Mouse (Mus musculus): ENCODE data around the gene Nedd4. TPM values are rescaled to one million over a fixed set of nuclear protein-coding genes. Genes with fewer than 3 reads are reported as not detected.
A peak's percentile ranks its signal among the peaks of the same experiment; 100 is the strongest.

The Nedd4 gene
- total and polyA plus RNA-seq, 3 experiments, result 129 to 357 (median 317) TPM

DNA sequence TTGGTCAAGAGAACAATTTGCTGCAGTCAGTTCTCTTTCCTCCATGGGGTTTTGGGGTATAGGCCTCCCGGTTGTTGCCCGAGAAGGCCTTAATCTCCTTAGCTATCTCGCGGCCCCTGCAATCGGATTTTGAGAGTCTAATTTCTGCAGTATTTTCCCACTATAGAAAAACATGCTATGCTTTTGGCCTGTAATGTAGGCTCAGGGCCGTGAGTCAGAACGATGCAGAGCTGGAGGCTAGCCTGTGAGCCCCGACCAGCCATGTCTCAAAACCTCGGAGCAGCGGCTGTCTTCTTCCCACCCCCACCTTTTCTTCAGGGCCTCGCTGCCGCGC lies 618 bp upstream of the Nedd4 start:
- whole genome bisulfite sequencing, result under 1% methylated on average over 13 of the region's 13 CpGs
- no peak for TF ChIP-seq CTCF (IDR thresholded peaks at IDR 0.05)
- 0 out of 2 replicates have a peak, but pooled peaks have one; percentile 41 for TF ChIP-seq POLR2A (IDR thresholded peaks at IDR 0.05; ENCODE audit: insufficient read depth, low read depth, low read length)
- TF ChIP-seq EP300 (IDR thresholded peaks at IDR 0.05; ENCODE audit: insufficient read depth, low read depth, low read length), result no peak
- peaks cover 20% of the 10 kb centered on the region for H3K36me3 ChIP-seq (ENCODE audit: control insufficient read depth, insufficient read depth, low read length)
- H3K79me2 ChIP-seq (replicated peaks; ENCODE audit: control insufficient read depth, insufficient read depth, low read length), result 0 out of 2 replicates have a peak, but pooled peaks cover 2% of the 10 kb centered on the region
- no peak for DNase-seq
- peak overlapping the region; percentile 99 for H3K27ac ChIP-seq
- H3K4me3 ChIP-seq, result peak overlapping the region; percentile 78
- intact Hi-C loops (cut with DNase I), result no loop called here
- peak overlapping the region; percentile 98 for H3K9ac ChIP-seq (ENCODE audit: low read depth, low read length)
- no peaks in the 10 kb centered on the region for H3K27me3 ChIP-seq (ENCODE audit: control insufficient read depth, insufficient read depth, low read length)
- peaks cover 18% of the 10 kb centered on the region for H3K4me1 ChIP-seq (ENCODE audit: control insufficient read depth, insufficient read depth, low read length)

DNA sequence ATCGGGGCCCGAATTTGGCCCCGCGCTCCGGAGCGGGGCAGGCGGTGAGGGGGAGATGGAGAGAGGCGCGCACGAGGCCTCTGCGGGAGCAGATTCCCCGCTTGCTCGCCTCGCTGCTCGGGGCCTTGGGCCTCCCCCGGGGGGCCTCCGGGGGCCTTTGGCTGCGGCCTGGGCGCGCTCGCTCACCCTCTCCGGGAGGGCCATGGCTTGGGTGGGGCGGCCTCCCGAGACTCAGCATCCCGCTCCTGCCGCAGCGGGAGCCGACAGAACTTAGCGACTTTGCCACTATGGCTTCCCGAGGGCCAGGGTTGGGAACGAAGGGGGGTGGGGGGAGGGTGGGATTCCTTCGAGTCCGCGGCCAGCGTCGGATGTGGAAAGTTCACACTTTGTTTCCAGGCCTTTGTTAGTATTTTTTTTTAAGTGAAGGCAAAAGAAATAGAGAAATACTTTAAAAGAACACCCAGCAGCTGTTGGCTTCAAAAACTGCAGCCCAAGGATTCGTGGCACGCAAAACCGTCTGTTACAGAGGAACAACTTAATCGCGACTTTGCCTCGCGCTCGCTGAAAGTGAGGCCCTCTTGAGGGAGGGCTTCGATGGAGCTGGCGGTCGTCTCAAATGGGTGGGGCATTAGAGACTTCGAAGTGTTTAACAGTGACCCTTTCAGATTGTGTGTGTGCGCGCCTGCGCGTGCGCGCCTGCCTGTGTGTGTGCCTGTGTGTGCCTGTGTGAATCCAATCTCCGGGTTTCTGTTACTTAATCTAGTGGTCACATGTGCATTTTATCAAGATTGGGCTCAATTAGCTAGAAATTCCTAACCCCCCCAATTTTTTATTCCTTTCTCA lies 766 bp downstream of the Nedd4 start:
- peak overlapping the region; percentile 95 for H3K9ac ChIP-seq (ENCODE audit: low read depth, low read length)
- H3K4me1 ChIP-seq (ENCODE audit: control insufficient read depth, insufficient read depth, low read length), result peaks cover 17% of the 10 kb centered on the region
- peak; percentile 84 to 88 for DNase-seq
- H3K79me2 ChIP-seq (replicated peaks; ENCODE audit: control insufficient read depth, insufficient read depth, low read length), result peaks cover 5% of the 10 kb centered on the region; the same call in 1 of the 2 replicates
- peak overlapping the region; percentile 78 for H3K4me3 ChIP-seq
- peaks cover 29% of the 10 kb centered on the region for H3K36me3 ChIP-seq (ENCODE audit: control insufficient read depth, insufficient read depth, low read length)
- intact Hi-C loops (cut with DNase I), result loop anchor here (1.0 kb wide), 1 partner anchor 23 kb away; no protein-coding TSS in a partner anchor
- H3K27me3 ChIP-seq (ENCODE audit: control insufficient read depth, insufficient read depth, low read length), result no peaks in the 10 kb centered on the region
- TF ChIP-seq POLR2A (IDR thresholded peaks at IDR 0.05; ENCODE audit: insufficient read depth, low read depth, low read length), result peak; percentile 93
- peak; percentile 67; the same call in 1 of the 2 replicates for TF ChIP-seq EP300 (IDR thresholded peaks at IDR 0.05; ENCODE audit: insufficient read depth, low read depth, low read length)
- TF ChIP-seq CTCF (IDR thresholded peaks at IDR 0.05), result peak; percentile 4; the same call in 1 of the 2 replicates
- WGBS, result under 1% methylated on average over 52 of the region's 55 CpGs
- H3K27ac ChIP-seq, result peak overlapping the region; percentile 99

DNA sequence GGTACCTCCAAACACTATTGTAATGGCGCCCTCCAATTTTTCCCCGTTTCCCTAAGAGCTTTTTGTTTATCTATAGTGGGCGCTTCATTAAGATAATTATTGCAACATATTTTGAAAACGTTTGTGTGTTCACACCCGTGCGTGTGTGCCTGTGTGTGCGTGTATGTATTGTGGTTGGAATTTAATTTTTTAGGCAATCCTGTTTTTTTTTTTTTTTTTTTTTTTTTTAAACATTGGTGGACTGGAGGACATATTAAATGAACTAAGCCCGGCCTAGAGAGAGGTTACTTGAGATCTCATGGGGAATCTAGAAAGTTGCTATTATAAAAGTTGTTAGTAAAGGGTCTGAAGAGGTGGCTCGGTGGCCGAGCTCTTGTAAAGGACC lies 1.4 kb downstream of the Nedd4 start:
- Histone ChIP-seq H3K4me1 (ENCODE audit: control insufficient read depth, insufficient read depth, low read length) (peaks cover 17% of the 10 kb centered on the region), H3K9ac (ENCODE audit: low read depth, low read length) (peak overlapping the region; percentile 60), H3K36me3 (ENCODE audit: control insufficient read depth, insufficient read depth, low read length) (peaks cover 29% of the 10 kb centered on the region), H3K27ac (peak overlapping the region; percentile 99), H3K79me2 (replicated peaks; ENCODE audit: control insufficient read depth, insufficient read depth, low read length) (peaks cover 5% of the 10 kb centered on the region; the same call in 1 of the 2 replicates), H3K4me3 (peak overlapping the region; percentile 78), H3K27me3 (ENCODE audit: control insufficient read depth, insufficient read depth, low read length) (no peaks in the 10 kb centered on the region)
- TF ChIP-seq CTCF (IDR thresholded peaks at IDR 0.05) (no peak), EP300 (IDR thresholded peaks at IDR 0.05; ENCODE audit: insufficient read depth, low read depth, low read length) (no peak), POLR2A (IDR thresholded peaks at IDR 0.05; ENCODE audit: insufficient read depth, low read depth, low read length) (no peak)
- WGBS, result 6% methylated on average over 10 of the region's 10 CpGs
- intact Hi-C loops (cut with DNase I), result no loop called here
- no peak for DNase-seq

DNA sequence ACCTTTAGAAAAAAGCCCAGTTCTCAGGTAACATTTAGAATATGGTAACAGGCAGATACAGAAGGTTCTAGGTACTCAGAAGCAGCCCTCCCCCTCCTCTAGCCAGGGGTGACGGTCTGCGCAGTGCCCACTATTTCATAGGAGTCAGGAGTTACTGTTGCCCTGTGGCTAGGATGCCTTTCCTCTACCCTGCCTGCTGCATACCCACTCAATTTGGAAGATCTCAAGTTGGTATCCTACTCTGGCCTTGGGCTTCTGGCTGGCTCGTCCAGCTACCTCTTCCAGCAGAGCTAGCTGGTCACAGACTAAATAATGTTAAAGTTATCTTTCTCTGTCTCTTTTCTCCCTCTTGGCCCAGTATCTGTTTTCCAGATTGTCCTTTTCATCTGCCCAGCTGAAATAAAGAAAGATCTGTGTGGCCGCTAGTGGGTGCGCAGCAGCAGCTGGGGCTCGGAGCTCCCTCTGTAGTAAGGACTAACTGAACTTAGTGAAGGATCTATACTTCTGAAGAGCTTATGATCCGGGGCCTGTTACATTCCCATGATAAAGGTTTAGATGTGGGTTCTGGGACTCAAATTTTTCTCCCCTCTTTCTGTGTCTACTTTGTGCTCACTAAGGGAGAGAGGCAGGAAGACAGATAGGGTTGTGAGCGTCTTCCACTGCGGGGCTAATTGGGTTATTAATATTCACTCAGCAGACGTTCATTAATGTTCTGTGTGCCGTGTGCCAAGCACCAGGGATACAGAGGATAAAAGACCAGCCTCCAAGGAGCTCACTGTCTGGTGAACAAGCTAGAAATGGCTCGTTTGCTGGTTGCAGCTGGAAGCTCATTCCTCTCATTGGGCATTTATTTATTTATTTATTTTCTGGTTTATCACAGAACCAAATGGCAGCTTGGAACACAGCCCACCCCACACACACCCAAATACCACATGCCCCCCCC lies 2.5 kb downstream of the Nedd4 start:
- Histone ChIP-seq H3K9ac (ENCODE audit: low read depth, low read length) (peak overlapping the region; percentile 60; the same call in 1 of the 2 replicates), H3K27ac (peak overlapping the region; percentile 20), H3K79me2 (replicated peaks; ENCODE audit: control insufficient read depth, insufficient read depth, low read length) (peaks cover 5% of the 10 kb centered on the region; the same call in 1 of the 2 replicates), H3K4me3 (peak overlapping the region; percentile 32), H3K36me3 (ENCODE audit: control insufficient read depth, insufficient read depth, low read length) (peaks cover 32% of the 10 kb centered on the region), H3K4me1 (ENCODE audit: control insufficient read depth, insufficient read depth, low read length) (peaks cover 17% of the 10 kb centered on the region), H3K27me3 (ENCODE audit: control insufficient read depth, insufficient read depth, low read length) (no peaks in the 10 kb centered on the region)
- intact Hi-C loops (cut with DNase I), result no loop called here
- no peak for TF ChIP-seq EP300 (IDR thresholded peaks at IDR 0.05; ENCODE audit: insufficient read depth, low read depth, low read length)
- peak; percentile 56 for TF ChIP-seq CTCF (IDR thresholded peaks at IDR 0.05)
- WGBS, result 20% methylated on average over 12 of the region's 12 CpGs
- no peak for DNase-seq

DNA sequence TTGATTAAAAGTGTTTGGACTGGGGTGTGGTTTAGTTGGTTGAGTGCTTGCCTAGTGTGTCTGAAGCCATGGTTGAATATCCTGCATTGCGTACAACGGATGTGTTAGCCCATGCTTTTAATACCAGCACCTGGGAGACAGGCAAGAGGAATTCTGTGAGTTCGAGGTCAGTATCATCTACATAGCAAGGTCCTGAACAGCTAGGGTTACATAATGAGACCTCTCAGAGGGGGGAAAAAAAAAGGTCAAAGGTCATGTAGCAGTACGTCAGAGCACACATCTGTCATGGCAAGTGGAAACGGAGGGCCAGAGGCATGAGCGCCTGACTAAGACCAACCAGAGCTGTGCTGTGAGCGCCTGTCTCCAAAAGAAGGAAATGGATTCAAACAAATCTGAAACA lies 3.4 kb downstream of the Nedd4 start:
- 36% methylated on average over 7 of the region's 7 CpGs for WGBS
- Histone ChIP-seq H3K4me3 (no peak overlapping the region; the same call in 1 of the 2 replicates), H3K36me3 (ENCODE audit: control insufficient read depth, insufficient read depth, low read length) (peaks cover 38% of the 10 kb centered on the region), H3K79me2 (replicated peaks; ENCODE audit: control insufficient read depth, insufficient read depth, low read length) (peaks cover 5% of the 10 kb centered on the region; the same call in 1 of the 2 replicates), H3K27ac (peak overlapping the region; percentile 6; the same call in 1 of the 2 replicates), H3K27me3 (ENCODE audit: control insufficient read depth, insufficient read depth, low read length) (no peaks in the 10 kb centered on the region), H3K4me1 (ENCODE audit: control insufficient read depth, insufficient read depth, low read length) (peaks cover 17% of the 10 kb centered on the region), H3K9ac (ENCODE audit: low read depth, low read length) (peak overlapping the region; percentile 47; the same call in 1 of the 2 replicates)
- intact Hi-C loops (cut with DNase I), result no loop called here
- TF ChIP-seq EP300 (IDR thresholded peaks at IDR 0.05; ENCODE audit: insufficient read depth, low read depth, low read length) (no peak), POLR2A (IDR thresholded peaks at IDR 0.05; ENCODE audit: insufficient read depth, low read depth, low read length) (0 out of 2 replicates have a peak, but pooled peaks have one; percentile 19), CTCF (IDR thresholded peaks at IDR 0.05) (no peak)
- DNase-seq, result no peak
